Mouse (Mus musculus) small intestine, adult 2 months (tissue): ENCODE results near the gene Prss50.

Source experiments
- CTCF ChIP-seq: fragments of 200-500 bp; IDR thresholded peaks from 2 replicates; pipeline ENCODE4 v1.5.1; 2012; ENCODE audit warnings: low read depth, mild to moderate bottlenecking, control low read depth, inconsistent platforms, low read length, moderate library complexity, mixed read lengths; ENCODE audit not compliant: insufficient replicate concordance, insufficient read length; ENCODE audit errors: extremely low read depth
- POLR2A ChIP-seq: fragments of 200-500 bp; IDR thresholded peaks from 2 replicates; pipeline ENCODE4 v1.6.1; 2012; ENCODE audit warnings: low read depth, mild to moderate bottlenecking, control low read depth, inconsistent platforms, low read length, moderate library complexity

DNA sequence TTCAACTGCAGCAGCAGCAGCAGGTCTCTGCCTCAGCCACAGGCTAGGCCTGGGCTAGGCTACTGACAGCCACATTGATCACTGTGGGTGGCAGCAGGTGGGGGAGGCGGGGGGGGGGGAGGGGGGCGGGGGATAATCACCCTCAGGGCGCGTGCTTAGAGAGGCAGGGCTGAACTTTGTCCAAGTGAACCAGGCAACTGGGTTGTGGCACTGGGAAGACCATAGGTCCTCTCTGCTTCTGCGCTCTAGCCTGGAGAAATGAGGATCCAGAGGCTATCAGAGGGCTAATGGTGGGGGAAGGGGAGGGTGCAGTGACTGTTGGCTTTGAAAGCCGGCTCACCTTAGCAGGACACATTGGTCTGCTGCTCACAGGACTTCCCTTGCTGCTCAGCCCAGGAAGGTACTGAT is 17.5 kb downstream of the Prss50 start:
- TF ChIP-seq CTCF (no peak), POLR2A (no peak)
